Mouse (Mus musculus): ENCODE measurements at regions not wholly inside any gene's neighbourhood (a gene's known extent, or its start where the extent isn't known, plus 50 kb on each side); places are given as distances from the start of the nearest gene placed in this dataset.

DNA sequence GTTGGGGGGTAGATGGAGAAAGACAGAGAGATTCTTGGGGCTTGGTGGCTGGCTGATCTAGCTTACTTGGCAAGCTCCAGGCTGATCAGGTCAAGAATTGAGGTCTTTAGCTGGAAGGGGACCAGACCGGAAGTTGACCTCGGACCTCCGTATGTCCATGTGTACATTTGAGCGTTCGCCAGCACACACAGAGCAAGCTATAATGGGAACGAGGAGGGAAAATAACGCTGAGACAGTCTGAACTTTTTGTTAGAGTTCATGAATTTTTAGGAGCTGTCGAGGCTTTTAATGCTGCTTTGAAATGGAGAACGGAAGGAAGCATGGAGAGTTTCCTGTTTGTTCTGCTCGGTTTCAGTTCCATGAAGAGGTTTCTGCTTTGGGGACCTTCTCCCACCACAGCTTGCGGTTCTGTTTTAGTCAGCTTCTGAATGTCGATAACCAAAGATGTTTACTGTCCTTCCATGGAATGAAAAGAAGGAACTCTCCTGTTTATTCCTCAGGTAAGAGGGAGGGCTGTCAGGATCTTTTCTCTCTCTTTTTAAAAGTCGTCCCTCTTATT is 226.0 kb upstream of the Pkn2 start:
- Histone ChIP-seq H3K27ac (ENCODE audit: low read depth, low read length) (no peak overlapping the region), H3K36me3 (ENCODE audit: control insufficient read depth, insufficient read depth, low read length) (no peaks in the 10 kb centered on the region), H3K4me1 (replicated peaks; ENCODE audit: control insufficient read depth, insufficient read depth, low read length) (no peaks in the 10 kb centered on the region), H3K27me3 (ENCODE audit: control insufficient read depth, insufficient read depth, low read length) (no peaks in the 10 kb centered on the region), H3K4me2 (replicated peaks; ENCODE audit: low read depth, low read length) (no peak overlapping the region), H3K4me3 (ENCODE audit: low read depth, low read length) (no peak overlapping the region), H3K9ac (ENCODE audit: low read depth, low read length) (no peak overlapping the region), H3K9me3 (ENCODE audit: control insufficient read depth, low read length) (no peaks in the 10 kb centered on the region)
- ATAC-seq (ENCODE audit: low FRiP score) (no peak), DNase-seq (ENCODE audit: low spot score) (no peak)
- 79% methylated on average over 13 of the region's 13 CpGs for WGBS

GRCm38 (mm10) chr3:143104734-143105133 is 222.9 kb upstream of the Pkn2 start:
- no peaks in the 10 kb centered on the region for H3K36me3 ChIP-seq (ENCODE audit: control insufficient read depth, insufficient read depth, low read length)
- no peak overlapping the region for H3K4me2 ChIP-seq (replicated peaks; ENCODE audit: low read depth, low read length)
- 36% methylated on average over 2 of the region's 2 CpGs for WGBS
- ATAC-seq (ENCODE audit: low FRiP score) (no peak), DNase-seq (ENCODE audit: low spot score) (no peak)
- H3K4me3 ChIP-seq (ENCODE audit: low read depth, low read length), result no peak overlapping the region
- H3K9me3 ChIP-seq (ENCODE audit: control insufficient read depth, low read length), result no peaks in the 10 kb centered on the region
- no peak overlapping the region for H3K9ac ChIP-seq (ENCODE audit: low read depth, low read length)
- H3K4me1 ChIP-seq (replicated peaks; ENCODE audit: control insufficient read depth, insufficient read depth, low read length), result no peaks in the 10 kb centered on the region
- H3K27ac ChIP-seq (ENCODE audit: low read depth, low read length), result no peak overlapping the region
- no peaks in the 10 kb centered on the region for H3K27me3 ChIP-seq (ENCODE audit: control insufficient read depth, insufficient read depth, low read length)

GRCm38 (mm10) chr3:143103333-143103732 is 221.5 kb upstream of the Pkn2 start:
- 43% methylated on average over 3 of the region's 3 CpGs for WGBS
- no peaks in the 10 kb centered on the region for H3K4me1 ChIP-seq (replicated peaks; ENCODE audit: control insufficient read depth, insufficient read depth, low read length)
- no peaks in the 10 kb centered on the region for H3K36me3 ChIP-seq (ENCODE audit: control insufficient read depth, insufficient read depth, low read length)
- H3K4me3 ChIP-seq (ENCODE audit: low read depth, low read length), result no peak overlapping the region
- no peak overlapping the region for H3K9ac ChIP-seq (ENCODE audit: low read depth, low read length)
- H3K9me3 ChIP-seq (ENCODE audit: control insufficient read depth, low read length), result no peaks in the 10 kb centered on the region
- no peaks in the 10 kb centered on the region for H3K27me3 ChIP-seq (ENCODE audit: control insufficient read depth, insufficient read depth, low read length)
- H3K4me2 ChIP-seq (replicated peaks; ENCODE audit: low read depth, low read length), result no peak overlapping the region
- ATAC-seq (ENCODE audit: low FRiP score) (no peak), DNase-seq (ENCODE audit: low spot score) (peak; percentile 51)
- no peak overlapping the region for H3K27ac ChIP-seq (ENCODE audit: low read depth, low read length)

GRCm38 (mm10) chr3:143100810-143101645 is 219.2 kb upstream of the Pkn2 start:
- H3K4me3 ChIP-seq (ENCODE audit: low read depth, low read length), result peak overlapping the region; percentile 27
- no peaks in the 10 kb centered on the region for H3K4me1 ChIP-seq (replicated peaks; ENCODE audit: control insufficient read depth, insufficient read depth, low read length)
- no peaks in the 10 kb centered on the region for H3K36me3 ChIP-seq (ENCODE audit: control insufficient read depth, insufficient read depth, low read length)
- H3K4me2 ChIP-seq (replicated peaks; ENCODE audit: low read depth, low read length), result peak overlapping the region; percentile 43
- H3K27ac ChIP-seq (ENCODE audit: low read depth, low read length), result 0 out of 2 replicates have a peak overlapping the region, but pooled peaks have one; percentile 7
- ATAC-seq (ENCODE audit: low FRiP score) (peak; percentile 86), DNase-seq (ENCODE audit: low spot score) (peak; percentile 73)
- H3K9ac ChIP-seq (ENCODE audit: low read depth, low read length), result peak overlapping the region; percentile 40; the same call in 1 of the 2 replicates
- H3K9me3 ChIP-seq (ENCODE audit: control insufficient read depth, low read length), result no peaks in the 10 kb centered on the region
- 3% methylated on average over 48 of the region's 59 CpGs for WGBS
- no peaks in the 10 kb centered on the region for H3K27me3 ChIP-seq (ENCODE audit: control insufficient read depth, insufficient read depth, low read length)

DNA sequence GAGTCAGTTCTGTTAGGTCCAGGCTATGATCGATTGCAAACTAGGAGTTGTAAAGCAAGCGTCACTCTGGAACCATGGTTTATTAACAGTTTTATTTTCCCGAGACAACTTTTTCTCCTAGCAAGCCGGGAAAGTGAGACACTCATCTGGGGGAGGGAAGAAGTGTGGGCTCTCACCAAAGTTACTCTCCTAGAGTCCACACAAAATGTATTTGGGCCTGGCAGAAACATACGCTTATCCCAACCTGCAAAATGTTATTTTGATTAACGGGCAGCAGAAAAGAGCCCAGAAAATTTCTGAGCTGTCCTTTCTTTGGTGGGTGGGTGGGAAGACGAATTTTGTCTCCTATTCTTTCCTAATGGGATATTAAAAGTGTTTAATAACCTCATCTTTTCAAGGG is 218.4 kb upstream of the Pkn2 start:
- Histone ChIP-seq H3K4me1 (replicated peaks; ENCODE audit: control insufficient read depth, insufficient read depth, low read length) (no peaks in the 10 kb centered on the region), H3K4me3 (ENCODE audit: low read depth, low read length) (peak overlapping the region; percentile 27; the same call in 1 of the 2 replicates), H3K4me2 (replicated peaks; ENCODE audit: low read depth, low read length) (peak overlapping the region; percentile 43; the same call in 1 of the 2 replicates), H3K36me3 (ENCODE audit: control insufficient read depth, insufficient read depth, low read length) (no peaks in the 10 kb centered on the region), H3K9ac (ENCODE audit: low read depth, low read length) (peak overlapping the region; percentile 40; the same call in 1 of the 2 replicates), H3K9me3 (ENCODE audit: control insufficient read depth, low read length) (no peaks in the 10 kb centered on the region), H3K27ac (ENCODE audit: low read depth, low read length) (0 out of 2 replicates have a peak overlapping the region, but pooled peaks have one; percentile 7), H3K27me3 (ENCODE audit: control insufficient read depth, insufficient read depth, low read length) (no peaks in the 10 kb centered on the region)
- ATAC-seq (ENCODE audit: low FRiP score), result no peak
- no peak for DNase-seq (ENCODE audit: low spot score)
- 62% methylated on average over 7 of the region's 7 CpGs for WGBS

- H3K4me3 ChIP-seq (ENCODE audit: low read depth, low read length), result no peak overlapping the region
- H3K9ac ChIP-seq (ENCODE audit: low read depth, low read length), result no peak overlapping the region
- H3K4me1 ChIP-seq (replicated peaks; ENCODE audit: control insufficient read depth, insufficient read depth, low read length), result no peaks in the 10 kb centered on the region
- DNase-seq (ENCODE audit: low spot score) (no peak), ATAC-seq (ENCODE audit: low FRiP score) (no peak)
- no peak overlapping the region for H3K4me2 ChIP-seq (replicated peaks; ENCODE audit: low read depth, low read length)
- H3K36me3 ChIP-seq (ENCODE audit: control insufficient read depth, insufficient read depth, low read length), result no peaks in the 10 kb centered on the region
- H3K9me3 ChIP-seq (ENCODE audit: control insufficient read depth, low read length), result no peaks in the 10 kb centered on the region
- 64% methylated on average over 4 of the region's 4 CpGs for WGBS
- no peak overlapping the region for H3K27ac ChIP-seq (ENCODE audit: low read depth, low read length)
- H3K27me3 ChIP-seq (ENCODE audit: control insufficient read depth, insufficient read depth, low read length), result no peaks in the 10 kb centered on the region
Measured at GRCm38 (mm10) chr3:143092206-143092605, 210.4 kb upstream of the Pkn2 start.

DNA sequence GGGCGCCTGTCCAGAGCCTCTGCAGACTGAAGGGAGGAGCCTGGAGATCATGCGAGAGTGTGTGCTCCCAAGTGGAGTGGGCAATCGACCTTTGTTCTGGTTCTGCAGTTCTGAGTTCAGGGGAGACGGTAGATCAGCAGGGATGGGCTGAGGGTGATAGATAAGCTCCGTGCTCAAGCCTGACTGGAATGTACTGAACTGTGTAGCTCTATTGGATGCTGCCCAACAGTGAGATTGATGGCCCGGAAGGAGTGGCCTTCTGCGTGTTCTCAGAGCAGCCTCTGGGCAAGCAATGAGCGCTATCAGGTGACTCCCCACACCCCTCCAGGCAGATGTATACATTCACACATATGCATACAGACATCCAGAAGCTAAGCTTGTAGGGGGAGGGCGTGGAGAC is 209.1 kb upstream of the Pkn2 start:
- peak; percentile 50 for ATAC-seq (ENCODE audit: low FRiP score)
- DNase-seq (ENCODE audit: low spot score), result no peak
- WGBS, result 51% methylated on average over 9 of the region's 9 CpGs
- Histone ChIP-seq H3K27me3 (ENCODE audit: control insufficient read depth, insufficient read depth, low read length) (no peaks in the 10 kb centered on the region), H3K27ac (ENCODE audit: low read depth, low read length) (no peak overlapping the region), H3K4me3 (ENCODE audit: low read depth, low read length) (no peak overlapping the region), H3K9ac (ENCODE audit: low read depth, low read length) (no peak overlapping the region), H3K9me3 (ENCODE audit: control insufficient read depth, low read length) (no peaks in the 10 kb centered on the region), H3K4me1 (replicated peaks; ENCODE audit: control insufficient read depth, insufficient read depth, low read length) (no peaks in the 10 kb centered on the region), H3K4me2 (replicated peaks; ENCODE audit: low read depth, low read length) (no peak overlapping the region), H3K36me3 (ENCODE audit: control insufficient read depth, insufficient read depth, low read length) (no peaks in the 10 kb centered on the region)

DNA sequence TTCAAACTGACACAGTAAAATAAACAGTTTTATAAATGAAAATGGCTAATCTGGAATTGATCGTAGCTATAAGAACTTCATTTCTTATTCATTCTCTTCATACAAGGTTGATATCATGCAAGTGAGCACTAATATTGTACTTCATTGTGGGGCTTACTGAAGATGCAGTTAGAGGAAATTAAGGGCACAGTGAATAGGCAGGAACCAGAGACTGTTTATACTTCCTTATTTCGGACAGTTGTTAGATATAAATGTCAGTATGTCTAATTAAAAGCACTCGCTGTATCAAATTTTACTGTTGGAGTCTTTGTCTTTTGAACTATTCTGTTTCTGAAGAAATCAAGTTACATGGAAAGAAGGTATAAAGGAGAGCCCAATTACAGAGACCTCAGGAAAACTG is 208.5 kb upstream of the Pkn2 start:
- Histone ChIP-seq H3K4me2 (replicated peaks; ENCODE audit: low read depth, low read length) (no peak overlapping the region), H3K27me3 (ENCODE audit: control insufficient read depth, insufficient read depth, low read length) (no peaks in the 10 kb centered on the region), H3K36me3 (ENCODE audit: control insufficient read depth, insufficient read depth, low read length) (no peaks in the 10 kb centered on the region), H3K4me1 (replicated peaks; ENCODE audit: control insufficient read depth, insufficient read depth, low read length) (no peaks in the 10 kb centered on the region), H3K9me3 (ENCODE audit: control insufficient read depth, low read length) (no peaks in the 10 kb centered on the region), H3K4me3 (ENCODE audit: low read depth, low read length) (no peak overlapping the region), H3K27ac (ENCODE audit: low read depth, low read length) (no peak overlapping the region), H3K9ac (ENCODE audit: low read depth, low read length) (no peak overlapping the region)
- no peak for ATAC-seq (ENCODE audit: low FRiP score)
- 86% methylated on average over 3 of the region's 3 CpGs for WGBS
- DNase-seq (ENCODE audit: low spot score), result no peak

GRCm38 (mm10) chr3:143087786-143088185 is 206.0 kb upstream of the Pkn2 start:
- Histone ChIP-seq H3K4me3 (ENCODE audit: low read depth, low read length) (no peak overlapping the region), H3K9me3 (ENCODE audit: control insufficient read depth, low read length) (no peaks in the 10 kb centered on the region), H3K9ac (ENCODE audit: low read depth, low read length) (no peak overlapping the region), H3K27ac (ENCODE audit: low read depth, low read length) (no peak overlapping the region), H3K36me3 (ENCODE audit: control insufficient read depth, insufficient read depth, low read length) (no peaks in the 10 kb centered on the region), H3K4me2 (replicated peaks; ENCODE audit: low read depth, low read length) (no peak overlapping the region), H3K4me1 (replicated peaks; ENCODE audit: control insufficient read depth, insufficient read depth, low read length) (no peaks in the 10 kb centered on the region), H3K27me3 (ENCODE audit: control insufficient read depth, insufficient read depth, low read length) (no peaks in the 10 kb centered on the region)
- WGBS, result 79% methylated on average over 3 of the region's 3 CpGs
- no peak for ATAC-seq (ENCODE audit: low FRiP score)
- no peak for DNase-seq (ENCODE audit: low spot score)

Measured in hindbrain, embryonic 11.5 days (tissue).